Mouse (Mus musculus): ENCODE data around the gene Icam4.

DNA sequence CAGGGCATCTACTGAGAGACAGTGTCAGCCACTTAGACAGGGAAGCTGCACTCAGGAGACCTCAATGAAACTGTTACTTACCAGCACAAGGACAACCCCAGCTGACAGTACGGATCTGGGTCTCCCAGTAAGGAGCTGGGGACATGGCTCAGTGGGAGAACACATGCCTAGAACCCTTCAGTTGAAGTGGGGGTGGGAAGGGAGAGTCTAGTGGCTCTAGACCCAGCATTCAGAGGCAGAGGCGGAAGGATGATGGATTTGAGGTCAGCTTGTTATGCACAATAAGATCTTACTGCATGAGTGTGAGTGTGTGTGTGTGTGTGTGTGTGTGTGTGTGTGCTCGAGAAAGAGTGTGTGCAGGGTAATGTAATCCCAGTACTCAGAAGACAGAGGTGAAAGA is 47.0 kb upstream of the Icam4 start:
- TF ChIP-seq POLR2A (IDR thresholded peaks at IDR 0.05; ENCODE audit: control insufficient read depth in 1 of 2, insufficient read depth in 1 of 2, low read depth in 1 of 2, low read length in 2 of 2, poor library complexity in 1 of 2) (no peak), ZKSCAN1 (IDR thresholded peaks at IDR 0.05; ENCODE audit: low read depth, low read length) (no peak), CTCF (IDR thresholded peaks at IDR 0.05 in 2 of 3, conservative IDR thresholded peaks at IDR 0.05 in 1 of 3; ENCODE audit: control insufficient read depth in 1 of 3, insufficient read depth in 1 of 3, low read depth in 2 of 3, low read length in 3 of 3, poor library complexity in 1 of 3, severe bottlenecking in 1 of 3) (no peak), EP300 (IDR thresholded peaks at IDR 0.05; ENCODE audit: low read depth in 1 of 2, low read length in 2 of 2) (no peak)
